Mouse (Mus musculus) stomach, embryonic 15.5 days (tissue): ENCODE results near the gene 2900026A02Rik. TPM values are rescaled to one million over a fixed set of nuclear protein-coding genes. Genes with fewer than 3 reads are reported as not detected.

Experiments used
- ATAC-seq: fragments of 200-750 bp; cut with Nextera tagmentation; 2 replicates; pipeline ENCODE4 v1.8.0; 2017; ENCODE audit warnings: low read depth, moderate number of reproducible peaks, moderate TSS enrichment; ENCODE audit not compliant: insufficient read depth, low FRiP score
- H3K27ac ChIP-seq: fragments of 300-500 bp; sonication (generic); 2 replicates; pipeline ENCODE4 v1.5.1; 2015; ENCODE audit warnings: mild to moderate bottlenecking, inconsistent platforms
- H3K27me3 ChIP-seq: fragments of 300-500 bp; sonication (generic); replicated peaks from 2 replicates; pipeline ENCODE4 v1.6.1; 2015; ENCODE audit warnings: inconsistent platforms
- H3K36me3 ChIP-seq: fragments of 300-500 bp; sonication (generic); 2 replicates; pipeline ENCODE4 v1.6.1; 2015; ENCODE audit warnings: inconsistent platforms
- H3K4me1 ChIP-seq: fragments of 300-500 bp; sonication (generic); 2 replicates; pipeline ENCODE4 v1.6.1; 2015; ENCODE audit warnings: inconsistent platforms
- H3K4me2 ChIP-seq: fragments of 300-500 bp; sonication (generic); 2 replicates; pipeline ENCODE4 v1.6.1; 2015; ENCODE audit warnings: mild to moderate bottlenecking, inconsistent platforms
- H3K4me3 ChIP-seq: fragments of 300-500 bp; sonication (generic); replicated peaks from 2 replicates; pipeline ENCODE4 v1.5.1; 2015; ENCODE audit warnings: inconsistent platforms
- H3K9ac ChIP-seq: fragments of 300-500 bp; sonication (generic); 2 replicates; pipeline ENCODE4 v1.6.1; 2015; ENCODE audit warnings: inconsistent platforms
- H3K9me3 ChIP-seq: fragments of 300-500 bp; sonication (generic); 2 replicates; pipeline ENCODE4 v1.6.1; 2016; ENCODE audit warnings: inconsistent platforms
- WGBS: fragments of 180-500 bp; shearing (Covaris S2); methylation state at CpG from one replicate; pipeline ENCODE4 v1.1.7; 2015; 5-methylcytosine and 5-hydroxymethylcytosine counted together
- polyA plus RNA-seq: library from polyadenylated mRNA; unstranded; fragments of >200 nt; fragmentation: Nextera tagmentation; extraction: Ambion mirVana; gene quantifications from 2 replicates; pipeline ENCODE4 v1.2.1, GENCODE M21; 2015

Gene 2900026A02Rik
- polyA plus RNA-seq, 1 experiment from 2014 or later = 12.6 TPM

DNA sequence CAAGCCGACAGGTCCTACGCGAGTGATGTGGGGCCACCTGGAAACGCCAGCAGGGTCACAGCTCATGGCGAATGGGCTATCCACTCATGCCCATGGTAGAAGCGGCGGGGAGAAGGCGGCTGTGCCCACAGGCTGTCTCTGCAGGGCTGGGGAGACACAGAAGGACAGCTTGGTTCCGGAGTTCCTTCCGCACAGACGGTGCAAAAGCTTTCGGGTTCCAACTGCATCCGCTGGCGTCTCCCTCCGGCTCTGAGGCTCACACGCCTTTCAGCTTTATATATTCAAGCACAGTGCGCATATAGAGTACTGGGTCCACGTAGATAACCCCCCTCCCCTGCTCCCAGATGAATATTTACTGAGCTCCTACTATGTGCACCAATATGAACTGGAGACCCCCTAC is 27.3 kb downstream of the 2900026A02Rik start:
- ATAC-seq = no peak
- Histone ChIP-seq H3K4me3 (no peak overlapping the region), H3K27me3 (no peaks in the 10 kb centered on the region), H3K9me3 (no peaks in the 10 kb centered on the region), H3K4me1 (0 out of 2 replicates have a peak, but pooled peaks cover under 1% of the 10 kb centered on the region), H3K9ac (no peak overlapping the region), H3K36me3 (0 out of 2 replicates have a peak, but pooled peaks cover 4% of the 10 kb centered on the region), H3K4me2 (no peak overlapping the region), H3K27ac (no peak overlapping the region)
- WGBS = 89% methylated on average over 18 of the region's 18 CpGs

DNA sequence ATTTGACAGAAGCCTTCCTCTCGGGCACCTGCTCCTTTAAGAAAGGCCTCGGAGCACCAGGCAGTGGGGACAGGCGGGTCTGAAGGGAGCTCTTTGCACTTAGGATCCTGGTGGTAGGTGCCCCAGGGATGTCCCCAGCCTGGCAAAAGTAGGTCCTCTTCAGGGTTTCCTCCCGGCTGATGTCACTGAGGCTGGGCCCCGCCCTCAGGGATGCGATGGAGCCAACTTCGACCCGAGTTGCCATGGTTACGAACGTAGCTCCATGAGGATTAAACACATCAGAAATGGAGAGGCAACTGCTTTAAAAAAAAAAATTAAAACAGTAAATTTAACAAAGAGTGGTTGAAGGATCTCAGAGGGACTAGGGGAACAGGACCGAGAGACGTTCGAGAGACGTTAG is 29.1 kb downstream of the 2900026A02Rik start:
- no peaks in the 10 kb centered on the region for H3K4me1 ChIP-seq
- no peaks in the 10 kb centered on the region for H3K9me3 ChIP-seq
- ATAC-seq = no peak
- H3K36me3 ChIP-seq = peaks cover 6% of the 10 kb centered on the region; the same call in 1 of the 2 replicates
- no peak overlapping the region for H3K4me3 ChIP-seq
- H3K27ac ChIP-seq = no peak overlapping the region
- no peaks in the 10 kb centered on the region for H3K27me3 ChIP-seq
- H3K4me2 ChIP-seq = no peak overlapping the region
- 67% methylated on average over 14 of the region's 14 CpGs for WGBS
- no peak overlapping the region for H3K9ac ChIP-seq

DNA sequence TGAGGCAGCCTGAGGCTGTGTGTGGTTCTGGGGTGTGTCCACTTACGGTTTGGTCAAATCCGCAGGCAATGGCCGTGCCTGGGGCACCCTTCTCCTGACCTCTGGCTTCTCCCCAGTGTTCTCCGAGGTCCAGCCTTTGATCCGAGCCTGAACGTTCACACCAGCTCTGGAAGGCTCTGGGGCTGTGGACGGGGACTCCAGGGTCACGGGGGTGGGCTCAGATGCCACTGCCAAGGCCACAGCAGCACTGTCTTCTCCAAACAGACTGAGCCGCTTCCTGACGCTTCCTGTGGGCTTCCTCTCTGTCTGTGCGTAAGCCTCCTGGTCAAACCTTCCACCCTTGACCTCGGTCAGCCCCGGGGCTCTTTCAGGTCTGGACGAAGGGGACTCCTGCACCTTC is 30.5 kb downstream of the 2900026A02Rik start:
- WGBS = 68% methylated on average over 14 of the region's 14 CpGs
- H3K36me3 ChIP-seq = peaks cover 10% of the 10 kb centered on the region; the same call in 1 of the 2 replicates
- no peaks in the 10 kb centered on the region for H3K4me1 ChIP-seq
- no peak for ATAC-seq
- H3K4me3 ChIP-seq = no peak overlapping the region
- H3K9me3 ChIP-seq = no peaks in the 10 kb centered on the region
- H3K4me2 ChIP-seq = no peak overlapping the region
- H3K27me3 ChIP-seq = no peaks in the 10 kb centered on the region
- no peak overlapping the region for H3K9ac ChIP-seq
- no peak overlapping the region for H3K27ac ChIP-seq

DNA sequence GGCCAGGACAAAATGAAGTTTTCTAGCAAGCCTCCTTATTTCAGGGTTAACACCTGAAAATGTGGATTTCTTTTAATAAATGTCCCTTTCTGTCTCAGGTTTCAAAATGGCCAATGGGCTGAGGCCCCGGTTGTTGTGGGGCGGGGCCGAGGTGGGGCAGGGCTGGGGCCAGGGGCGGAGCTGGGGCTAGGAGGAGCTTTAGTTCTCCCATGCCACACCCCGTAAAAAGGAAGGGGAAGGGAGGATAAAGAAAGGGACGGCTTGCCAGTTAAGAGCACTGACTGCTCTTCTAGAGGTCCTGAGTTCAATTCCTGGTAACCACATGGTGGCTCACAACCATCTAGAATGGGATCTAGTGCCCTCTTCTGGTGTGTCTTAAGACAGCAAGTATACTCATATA is 39.6 kb downstream of the 2900026A02Rik start:
- H3K4me3 ChIP-seq = no peak overlapping the region
- no peak overlapping the region for H3K9ac ChIP-seq
- H3K9me3 ChIP-seq = no peaks in the 10 kb centered on the region
- 34% methylated on average over 6 of the region's 6 CpGs for WGBS
- 0 out of 2 replicates have a peak, but pooled peaks cover 6% of the 10 kb centered on the region for H3K36me3 ChIP-seq
- no peak overlapping the region for H3K4me2 ChIP-seq
- peak overlapping the region; percentile 90; the same call in 1 of the 2 replicates for H3K27ac ChIP-seq
- H3K4me1 ChIP-seq = peaks cover 10% of the 10 kb centered on the region; the same call in 1 of the 2 replicates
- no peak for ATAC-seq
- H3K27me3 ChIP-seq = no peaks in the 10 kb centered on the region

DNA sequence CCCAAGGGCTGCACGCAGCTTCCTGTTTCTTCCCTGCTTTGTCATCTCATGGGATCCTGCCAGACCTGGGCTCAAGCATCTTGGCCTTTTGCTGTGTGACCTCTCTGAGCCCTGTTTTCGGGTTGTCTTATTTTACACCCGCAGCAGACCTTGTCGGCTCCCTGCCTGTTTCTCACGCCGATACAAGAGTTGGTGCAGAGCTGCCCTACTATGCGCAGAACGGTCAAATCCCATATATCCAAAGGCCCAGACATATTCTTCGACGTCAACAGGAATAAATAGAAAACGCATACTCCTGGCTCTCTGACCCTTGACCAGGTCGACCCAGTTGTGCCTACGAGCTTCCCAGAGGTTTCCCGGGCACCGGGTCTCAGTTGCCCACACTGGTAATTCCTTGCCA is 40.3 kb downstream of the 2900026A02Rik start:
- Histone ChIP-seq H3K27ac (peak overlapping the region; percentile 90), H3K4me2 (peak overlapping the region; percentile 52), H3K27me3 (no peaks in the 10 kb centered on the region), H3K9me3 (no peaks in the 10 kb centered on the region), H3K36me3 (0 out of 2 replicates have a peak, but pooled peaks cover 6% of the 10 kb centered on the region), H3K9ac (no peak overlapping the region), H3K4me3 (peak overlapping the region; percentile 30; the same call in 1 of the 2 replicates), H3K4me1 (peaks cover 10% of the 10 kb centered on the region; the same call in 1 of the 2 replicates)
- ATAC-seq = peak; percentile 8; the same call in 1 of the 2 replicates
- 73% methylated on average over 15 of the region's 15 CpGs for WGBS

GRCm38 (mm10) chr5:113179843-113180682 is 41.0 kb downstream of the 2900026A02Rik start:
- Histone ChIP-seq H3K36me3 (0 out of 2 replicates have a peak, but pooled peaks cover 6% of the 10 kb centered on the region), H3K9ac (no peak overlapping the region), H3K4me3 (peak overlapping the region; percentile 30), H3K4me1 (peaks cover 10% of the 10 kb centered on the region; the same call in 1 of the 2 replicates), H3K27me3 (no peaks in the 10 kb centered on the region), H3K27ac (peak overlapping the region; percentile 90), H3K4me2 (peak overlapping the region; percentile 52), H3K9me3 (no peaks in the 10 kb centered on the region)
- ATAC-seq = peak; percentile 56
- 2% methylated on average over 30 of the region's 30 CpGs for WGBS

DNA sequence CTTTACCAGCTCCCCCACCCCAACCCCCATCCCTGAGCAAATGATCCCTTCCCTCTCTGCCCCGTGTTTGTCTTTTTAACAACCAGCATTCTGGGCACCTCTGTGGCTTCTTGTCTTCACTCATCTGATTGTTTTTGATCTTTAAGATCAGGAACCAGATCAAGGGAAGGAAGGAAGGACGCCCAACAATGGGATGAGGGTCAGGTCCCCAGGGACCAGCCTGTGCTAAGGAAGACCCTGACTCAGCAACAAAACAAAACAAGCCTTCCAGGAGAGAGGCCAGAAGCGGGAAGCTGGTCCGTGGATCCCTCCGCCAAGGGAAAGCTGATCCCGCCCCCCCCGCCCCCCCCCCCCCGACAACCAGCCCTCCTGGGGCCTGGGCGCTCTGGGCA is 41.6 kb downstream of the 2900026A02Rik start:
- H3K9me3 ChIP-seq = no peaks in the 10 kb centered on the region
- no peak overlapping the region for H3K9ac ChIP-seq
- no peaks in the 10 kb centered on the region for H3K27me3 ChIP-seq
- peak; percentile 3; the same call in 1 of the 2 replicates for ATAC-seq
- H3K27ac ChIP-seq = peak overlapping the region; percentile 90
- H3K4me2 ChIP-seq = peak overlapping the region; percentile 52
- 18% methylated on average over 6 of the region's 9 CpGs for WGBS
- peak overlapping the region; percentile 30 for H3K4me3 ChIP-seq
- 0 out of 2 replicates have a peak, but pooled peaks cover 6% of the 10 kb centered on the region for H3K36me3 ChIP-seq
- H3K4me1 ChIP-seq = peaks cover 10% of the 10 kb centered on the region; the same call in 1 of the 2 replicates

DNA sequence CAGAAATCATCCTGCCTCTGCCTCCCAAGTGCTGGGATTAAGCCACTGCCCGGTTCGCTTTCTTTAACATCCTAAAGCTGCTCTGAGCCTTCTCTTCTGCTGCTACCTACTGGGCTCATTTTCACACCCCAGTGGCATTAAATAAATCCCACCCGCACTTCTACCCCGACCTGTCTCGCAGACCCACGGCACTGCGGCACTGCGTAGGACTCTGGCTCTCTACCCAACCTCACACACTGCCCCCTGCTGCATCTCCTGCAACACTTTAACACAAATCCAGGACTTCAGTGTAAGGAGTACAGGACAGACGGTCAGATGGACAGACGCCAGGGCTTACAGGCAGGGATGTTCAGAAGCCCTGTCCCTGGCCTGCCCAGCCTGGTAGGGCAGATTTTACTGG is 45.1 kb downstream of the 2900026A02Rik start:
- Histone ChIP-seq H3K9me3 (no peaks in the 10 kb centered on the region), H3K4me2 (no peak overlapping the region)
- WGBS = 88% methylated on average over 10 of the region's 10 CpGs

GRCm38 (mm10) chr5:113174916-113175692 is 45.9 kb downstream of the 2900026A02Rik start:
- Histone ChIP-seq H3K27ac (no peak overlapping the region), H3K36me3 (no peaks in the 10 kb centered on the region), H3K9ac (no peak overlapping the region), H3K27me3 (no peaks in the 10 kb centered on the region), H3K4me1 (0 out of 2 replicates have a peak, but pooled peaks cover 13% of the 10 kb centered on the region), H3K9me3 (no peaks in the 10 kb centered on the region), H3K4me3 (no peak overlapping the region), H3K4me2 (no peak overlapping the region)
- 46% methylated on average over 24 of the region's 24 CpGs for WGBS
- ATAC-seq = no peak

More for the DNA sequence above, 45.1 kb downstream of the 2900026A02Rik start:
- Histone ChIP-seq H3K4me3 (no peak overlapping the region), H3K9ac (no peak overlapping the region), H3K36me3 (no peaks in the 10 kb centered on the region), H3K4me1 (peaks cover 16% of the 10 kb centered on the region; the same call in 1 of the 2 replicates), H3K27ac (no peak overlapping the region), H3K27me3 (no peaks in the 10 kb centered on the region)
- ATAC-seq = no peak

- no peak overlapping the region for H3K4me3 ChIP-seq
- H3K36me3 ChIP-seq = no peaks in the 10 kb centered on the region
- 0 out of 2 replicates have a peak, but pooled peaks cover 9% of the 10 kb centered on the region for H3K4me1 ChIP-seq
- no peak overlapping the region for H3K4me2 ChIP-seq
- H3K9me3 ChIP-seq = no peaks in the 10 kb centered on the region
- no peak for ATAC-seq
- H3K9ac ChIP-seq = no peak overlapping the region
- H3K27me3 ChIP-seq = no peaks in the 10 kb centered on the region
- no peak overlapping the region for H3K27ac ChIP-seq
- WGBS = 21% methylated on average over 5 of the region's 5 CpGs
Observed at GRCm38 (mm10) chr5:113173318-113173717, 47.7 kb downstream of the 2900026A02Rik start.

- H3K4me2 ChIP-seq = no peak overlapping the region
- no peak overlapping the region; the same call in 1 of the 2 replicates for H3K27ac ChIP-seq
- no peak overlapping the region for H3K9ac ChIP-seq
- no peaks in the 10 kb centered on the region for H3K27me3 ChIP-seq
- no peaks in the 10 kb centered on the region for H3K9me3 ChIP-seq
- peak; percentile 51; the same call in 1 of the 2 replicates for ATAC-seq
- H3K36me3 ChIP-seq = no peaks in the 10 kb centered on the region
- no peak overlapping the region for H3K4me3 ChIP-seq
- 55% methylated on average over 10 of the region's 10 CpGs for WGBS
- 0 out of 2 replicates have a peak, but pooled peaks cover 9% of the 10 kb centered on the region for H3K4me1 ChIP-seq
Observed at GRCm38 (mm10) chr5:113171968-113172578, 49.0 kb downstream of the 2900026A02Rik start.
